Mouse (Mus musculus): Measurements from ENCODE around the gene Ramac.

The Ramac gene

DNA sequence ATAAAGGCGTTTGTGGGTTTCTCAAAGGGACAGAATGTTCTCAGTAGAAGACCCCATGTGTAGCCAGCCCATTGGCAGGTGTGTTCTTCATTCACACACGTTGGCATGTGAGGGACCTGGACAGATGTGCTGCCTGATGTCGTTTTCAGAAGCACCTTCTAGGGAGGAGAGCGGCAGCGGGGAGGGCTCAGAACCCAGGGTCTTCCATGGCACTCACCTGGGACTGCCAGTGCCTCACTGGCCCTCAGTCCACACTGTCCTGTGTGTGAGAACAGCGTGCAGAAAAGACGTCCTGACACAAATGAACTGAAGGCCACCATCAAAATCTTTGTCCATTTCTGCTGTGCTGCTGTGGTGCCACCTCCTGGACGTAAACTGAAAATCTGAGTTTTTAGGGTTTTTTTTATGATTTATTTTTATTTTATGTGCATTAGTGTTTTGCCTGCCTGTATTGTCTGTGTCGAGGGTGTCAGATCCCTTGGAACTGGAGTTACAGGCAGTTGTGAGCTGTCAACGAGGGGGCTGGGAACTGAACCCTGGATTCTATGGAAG lies 15.0 kb downstream of the Ramac start:
- no peak for DNase-seq (ENCODE audit: low read depth, low spot score)

DNA sequence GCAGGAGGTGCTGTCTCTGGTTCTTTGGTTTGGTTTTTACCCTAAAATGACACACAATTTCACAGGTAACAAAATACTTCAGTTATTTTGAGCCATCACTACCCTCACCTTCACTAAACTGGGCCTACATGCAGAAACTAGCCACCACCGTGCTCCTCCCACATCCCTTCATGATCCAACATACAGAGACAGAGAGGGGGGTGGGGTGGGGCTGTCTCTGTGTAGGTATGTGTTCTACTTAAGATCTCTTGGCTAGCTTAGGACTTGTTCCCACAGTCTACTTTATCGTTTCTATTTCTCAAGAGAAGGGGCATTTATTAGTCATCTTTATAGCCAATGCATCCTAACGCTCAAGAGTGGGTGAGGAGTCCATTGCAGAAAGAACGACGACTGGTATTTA lies 25.8 kb downstream of the Ramac start:
- peak; percentile 33 for DNase-seq (ENCODE audit: low read depth, low spot score)

GRCm38 (mm10) chr7:81789095-81789757 lies 26.5 kb downstream of the Ramac start, which contains the start of gene 3110040N11Rik:
TSS of gene 3110040N11Rik (minus strand) at chr7:81789478.
- peak; percentile 96 for DNase-seq (ENCODE audit: low read depth, low spot score)

GRCm38 (mm10) chr7:81806067-81806466 lies 43.3 kb downstream of the Ramac start:
- DNase-seq (ENCODE audit: low read depth, low spot score), result no peak
